Mouse (Mus musculus): ENCODE measurements around the gene Oasl1. TPM values are rescaled to one million over a fixed set of nuclear protein-coding genes. Genes with fewer than 3 reads are reported as not detected.
A peak's percentile ranks its signal among the peaks of the same experiment; 100 is the strongest.
"Not testable (repeated sequence)": the region's sequence is repeated elsewhere in the genome, so short reads cannot be mapped to it uniquely, and the experiment has no call there.

The Oasl1 gene
- polyA plus RNA-seq, 1 experiment, result 2.7 TPM

DNA sequence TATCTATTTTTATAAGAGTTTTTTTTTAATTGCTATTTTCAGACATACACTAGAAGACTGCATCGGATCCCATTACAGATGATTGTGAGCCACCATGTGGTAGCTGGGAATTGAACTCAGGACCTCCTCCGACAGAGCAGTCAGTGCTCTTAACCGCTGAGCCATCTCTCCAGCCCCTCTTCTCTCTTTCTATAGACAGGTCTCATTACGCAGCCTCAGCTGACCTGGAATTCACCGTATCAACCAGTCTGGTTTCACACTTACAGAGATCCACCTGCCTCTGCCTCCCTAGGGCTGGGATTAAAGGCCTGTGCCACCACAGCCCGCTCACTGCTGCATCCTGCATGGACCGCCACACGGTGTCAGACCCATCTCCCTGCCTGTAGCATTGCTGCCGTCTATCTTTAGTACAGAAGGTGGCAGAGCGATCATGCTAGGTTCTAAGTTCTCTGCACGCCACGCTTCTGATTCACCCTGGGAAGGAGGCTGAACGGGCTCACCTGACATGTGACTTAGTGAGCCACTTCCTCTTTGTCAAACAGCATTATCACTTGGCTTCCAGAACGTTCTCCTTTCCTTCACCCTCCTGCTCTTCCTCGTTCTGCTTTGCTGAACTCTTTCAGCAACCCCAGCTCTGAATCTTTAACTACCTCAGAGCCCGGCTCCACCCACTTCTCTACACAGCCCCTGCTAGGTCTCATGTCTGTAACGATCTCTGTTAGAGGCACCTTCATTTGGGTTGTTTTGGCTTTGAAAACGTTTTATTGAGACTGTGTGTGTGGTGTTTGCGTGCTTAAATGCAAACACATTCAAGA, 1.3 kb upstream of the Oasl1 start:
- TF ChIP-seq POLR2A (IDR thresholded peaks at IDR 0.05; ENCODE audit: borderline replicate concordance, extremely low read depth, low read depth, low read length) (no peak), CTCF (IDR thresholded peaks at IDR 0.05; ENCODE audit: insufficient read depth, low read length) (no peak)
- WGBS, result 50% methylated on average over 19 of the region's 19 CpGs
- H3K4me3 ChIP-seq (replicated peaks; ENCODE audit: extremely low read depth, low read depth, low read length), result no peak overlapping the region

DNA sequence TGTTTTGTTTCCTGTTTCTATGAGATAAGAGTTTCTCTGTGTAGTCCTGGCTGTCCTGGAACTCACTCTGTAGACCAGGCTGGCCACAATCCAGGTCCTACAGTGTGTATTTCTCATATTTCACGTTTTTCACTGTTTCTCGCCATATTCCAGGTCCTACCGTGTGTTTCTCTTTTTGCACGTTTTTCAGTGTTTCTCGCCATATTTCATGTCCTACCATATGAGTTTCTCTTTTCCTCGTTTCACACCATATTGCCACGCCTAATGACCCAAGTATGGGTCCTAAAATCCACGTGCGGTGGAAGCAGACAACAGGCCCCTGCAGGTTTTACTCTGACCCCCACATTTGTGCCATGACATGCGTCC, 691 bp upstream of the Oasl1 start:
- WGBS, result 51% methylated on average over 10 of the region's 10 CpGs
- Histone ChIP-seq H3K4me1 (ENCODE audit: control insufficient read depth, insufficient read depth, low read length) (no peaks in the 10 kb centered on the region), H3K4me3 (replicated peaks; ENCODE audit: extremely low read depth, low read depth, low read length) (no peak overlapping the region)
- TF ChIP-seq CTCF (IDR thresholded peaks at IDR 0.05; ENCODE audit: insufficient read depth, low read length) (no peak), POLR2A (IDR thresholded peaks at IDR 0.05; ENCODE audit: borderline replicate concordance, extremely low read depth, low read depth, low read length) (no peak)
- no peak for DNase-seq

More for the DNA sequence above, 1.3 kb upstream of the Oasl1 start:
- no peaks in the 10 kb centered on the region for H3K4me1 ChIP-seq (ENCODE audit: control insufficient read depth, insufficient read depth, low read length)
- DNase-seq, result peak; percentile 8

DNA sequence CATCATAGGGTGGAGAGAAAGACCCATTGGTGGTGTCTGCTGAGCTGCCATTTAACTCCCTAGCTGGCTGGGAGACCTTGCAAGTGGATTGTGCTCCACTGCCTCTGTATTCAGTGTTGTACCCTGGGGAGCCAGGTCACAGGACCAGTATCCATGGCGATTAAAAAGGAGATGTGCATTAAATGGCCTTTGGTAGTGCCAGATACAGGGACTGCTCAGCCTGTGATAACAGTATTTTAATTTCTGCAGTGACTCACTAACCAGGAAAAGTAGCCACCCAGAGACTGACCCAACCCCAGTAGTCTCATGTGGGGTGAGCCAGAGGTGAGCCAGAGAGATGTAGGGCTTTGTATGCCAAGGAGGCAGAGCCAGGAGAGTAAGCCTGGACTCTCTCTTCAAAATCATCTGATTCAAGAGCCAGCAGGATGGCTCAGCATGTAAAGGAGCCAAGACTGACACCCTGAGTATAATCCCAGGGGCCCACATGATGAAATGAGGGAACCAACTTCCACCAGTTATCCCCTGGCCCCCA, 3.2 kb downstream of the Oasl1 start:
- WGBS, result 69% methylated on average over 1 of the region's 1 CpGs
- no peaks in the 10 kb centered on the region for H3K4me1 ChIP-seq (ENCODE audit: control insufficient read depth, insufficient read depth, low read length)
- TF ChIP-seq CTCF (IDR thresholded peaks at IDR 0.05; ENCODE audit: insufficient read depth, low read length) (no peak), POLR2A (IDR thresholded peaks at IDR 0.05; ENCODE audit: borderline replicate concordance, extremely low read depth, low read depth, low read length) (no peak)
- no peak for DNase-seq
- no peak overlapping the region for H3K4me3 ChIP-seq (replicated peaks; ENCODE audit: extremely low read depth, low read depth, low read length)

DNA sequence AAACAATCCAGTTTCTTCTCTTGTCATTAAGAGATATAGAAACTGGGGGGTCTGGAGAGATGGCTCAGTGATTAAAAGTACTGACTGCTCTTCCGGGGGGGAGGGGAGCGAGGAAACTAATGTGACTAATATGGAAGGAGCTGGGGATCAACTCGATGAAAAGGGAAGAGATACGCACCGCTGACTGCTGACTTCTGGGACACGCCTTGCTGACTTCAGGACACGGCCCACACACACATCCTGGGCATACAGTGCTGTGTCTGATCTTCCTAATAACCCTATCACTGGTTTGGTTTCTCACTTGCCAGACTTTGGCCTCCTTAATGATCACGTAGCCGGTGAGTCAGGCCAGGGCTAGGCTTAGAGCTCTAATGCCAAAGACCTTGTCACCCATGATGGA, 3.7 kb downstream of the Oasl1 start:
- no peak for DNase-seq
- TF ChIP-seq POLR2A (IDR thresholded peaks at IDR 0.05; ENCODE audit: borderline replicate concordance, extremely low read depth, low read depth, low read length), result no peak
- 79% methylated on average over 9 of the region's 9 CpGs for WGBS
- H3K4me1 ChIP-seq (ENCODE audit: control insufficient read depth, insufficient read depth, low read length), result no peaks in the 10 kb centered on the region
- no peak overlapping the region for H3K4me3 ChIP-seq (replicated peaks; ENCODE audit: extremely low read depth, low read depth, low read length)

DNA sequence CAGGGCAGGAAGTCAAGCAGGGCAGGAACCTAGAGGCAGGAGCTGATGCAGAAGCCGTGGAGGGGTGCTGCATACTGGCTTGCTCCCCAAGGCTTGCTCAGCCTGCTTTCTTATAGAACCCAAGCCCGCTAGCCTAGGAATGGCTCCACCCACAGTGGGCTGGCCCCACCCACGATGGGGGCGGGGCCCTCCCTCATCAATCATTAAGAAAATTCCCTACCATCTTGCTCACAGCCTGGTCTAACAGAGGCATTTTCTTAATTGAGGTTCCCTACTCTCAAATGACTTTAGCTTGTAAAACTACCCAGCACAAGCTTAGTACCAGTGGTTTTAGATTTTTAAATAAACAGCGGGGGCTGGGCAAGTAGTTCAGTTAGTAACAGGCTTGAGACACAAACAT, 8.6 kb downstream of the Oasl1 start:
- no peak for DNase-seq
- H3K4me1 ChIP-seq (ENCODE audit: control insufficient read depth, insufficient read depth, low read length), result no peaks in the 10 kb centered on the region
- no peak overlapping the region for H3K4me3 ChIP-seq (replicated peaks; ENCODE audit: extremely low read depth, low read depth, low read length)
- TF ChIP-seq CTCF (IDR thresholded peaks at IDR 0.05; ENCODE audit: insufficient read depth, low read length) (no peak), POLR2A (IDR thresholded peaks at IDR 0.05; ENCODE audit: borderline replicate concordance, extremely low read depth, low read depth, low read length) (no peak)
- WGBS, result 57% methylated on average over 5 of the region's 5 CpGs

DNA sequence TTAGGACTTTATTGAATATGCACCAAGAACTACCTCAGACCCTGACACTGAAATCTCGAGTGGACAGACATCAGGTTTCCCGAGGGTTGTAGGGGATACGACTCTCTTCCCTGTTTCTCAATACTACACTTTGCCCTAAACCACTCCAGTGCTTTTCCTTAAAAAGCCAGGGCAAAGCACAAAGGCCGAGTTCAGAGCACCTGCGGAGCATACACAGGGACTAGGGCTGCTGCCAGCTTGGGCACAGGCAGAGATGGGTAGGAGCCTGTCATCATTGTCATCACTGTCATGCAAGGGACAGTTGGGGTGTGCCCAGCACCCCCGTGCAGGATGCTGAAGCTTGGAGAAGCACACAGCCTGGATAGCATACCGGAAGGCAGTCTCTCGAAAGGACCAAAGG, 10.2 kb downstream of the Oasl1 start:
- no peak for DNase-seq
- TF ChIP-seq POLR2A (IDR thresholded peaks at IDR 0.05; ENCODE audit: borderline replicate concordance, extremely low read depth, low read depth, low read length), result no peak
- no peak for TF ChIP-seq CTCF (IDR thresholded peaks at IDR 0.05; ENCODE audit: insufficient read depth, low read length)
- H3K4me3 ChIP-seq (replicated peaks; ENCODE audit: extremely low read depth, low read depth, low read length), result no peak overlapping the region
- no peaks in the 10 kb centered on the region for H3K4me1 ChIP-seq (ENCODE audit: control insufficient read depth, insufficient read depth, low read length)
- 84% methylated on average over 8 of the region's 8 CpGs for WGBS

DNA sequence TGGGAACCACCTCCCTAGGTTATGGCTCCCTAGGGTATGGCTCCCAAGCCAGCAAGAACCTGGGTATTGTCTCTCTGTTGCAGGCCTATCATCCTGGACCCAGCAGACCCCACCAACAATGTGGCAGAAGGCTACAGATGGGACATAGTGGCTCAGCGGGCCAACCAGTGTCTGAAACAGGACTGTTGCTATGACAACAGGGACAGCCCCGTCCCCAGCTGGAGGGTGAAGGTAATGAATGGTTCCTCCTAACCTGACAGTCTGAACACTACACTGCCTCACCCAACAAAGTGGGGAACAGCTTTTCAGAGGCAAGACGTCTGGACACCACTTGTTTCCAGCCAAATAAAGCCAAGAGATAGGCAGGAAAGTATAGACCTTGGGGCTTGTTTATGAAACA, 12.8 kb downstream of the Oasl1 start:
- TF ChIP-seq CTCF (IDR thresholded peaks at IDR 0.05; ENCODE audit: insufficient read depth, low read length), result no peak
- DNase-seq, result no peak
- 36% methylated on average over 3 of the region's 3 CpGs for WGBS
- H3K4me3 ChIP-seq (replicated peaks; ENCODE audit: extremely low read depth, low read depth, low read length), result no peak overlapping the region
- H3K4me1 ChIP-seq (ENCODE audit: control insufficient read depth, insufficient read depth, low read length), result no peaks in the 10 kb centered on the region

DNA sequence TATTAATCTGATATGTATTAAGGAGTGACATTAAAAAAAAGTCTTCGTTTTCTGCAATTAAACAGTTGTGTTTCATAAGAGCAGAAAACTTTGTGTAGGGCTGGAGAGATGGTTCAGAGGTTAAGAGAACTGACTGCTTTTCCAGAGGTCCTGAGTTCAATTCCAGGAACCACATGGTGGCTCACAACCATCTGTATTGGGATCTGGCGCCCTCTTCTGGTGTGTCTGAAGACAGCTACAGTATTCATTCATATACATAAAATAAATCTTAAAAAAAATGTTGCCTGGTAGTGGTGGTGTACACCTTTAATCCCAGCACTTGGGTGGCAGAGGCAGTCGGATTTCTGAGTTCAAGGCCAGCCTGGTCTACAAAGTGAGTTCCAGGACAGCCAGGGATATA, 18.1 kb downstream of the Oasl1 start:
- H3K4me3 ChIP-seq (replicated peaks; ENCODE audit: extremely low read depth, low read depth, low read length); DNase-seq; H3K4me1 ChIP-seq (ENCODE audit: control insufficient read depth, insufficient read depth, low read length): not testable (repeated sequence)
- WGBS, result 46% methylated on average over 3 of the region's 3 CpGs

DNA sequence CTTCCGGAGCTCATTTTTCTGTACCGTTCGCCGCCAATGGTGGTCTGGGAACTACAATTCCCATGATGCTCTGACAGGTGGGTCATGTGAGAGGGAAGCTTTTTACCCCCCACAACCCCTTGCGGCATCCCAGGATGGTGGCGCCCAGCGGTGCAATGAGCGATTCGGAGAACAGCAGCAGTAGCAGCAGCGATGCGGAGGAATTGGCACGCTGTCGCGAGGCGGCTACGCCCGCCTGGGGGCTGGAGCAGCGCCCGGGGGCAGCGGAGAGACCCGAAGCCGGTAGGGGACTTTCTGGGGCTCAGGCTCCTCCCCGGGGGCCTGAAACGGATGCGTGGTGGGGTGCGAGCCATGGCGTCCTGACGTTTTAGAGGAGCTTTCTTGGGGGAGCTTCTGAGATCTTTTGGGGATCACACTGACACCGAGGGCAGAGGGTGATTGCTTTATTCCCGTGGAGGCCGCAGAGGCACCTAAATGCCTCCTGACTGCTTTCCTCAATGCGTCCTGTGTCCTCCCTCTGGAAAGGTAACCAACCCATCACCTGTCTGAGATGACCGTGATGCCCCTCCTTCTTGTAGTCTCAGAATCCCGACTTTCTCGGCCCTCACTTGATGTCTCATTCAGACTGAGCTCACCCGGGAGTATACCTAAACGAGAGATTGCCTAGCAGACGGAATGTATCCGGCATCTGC, 19.2 kb downstream of the Oasl1 start, which contains the start of gene 2210016L21Rik:
TSS of gene 2210016L21Rik (plus strand) at position 85 of the 692 bp plus-strand sequence.
- WGBS, result 1% methylated on average over 39 of the region's 39 CpGs

DNA sequence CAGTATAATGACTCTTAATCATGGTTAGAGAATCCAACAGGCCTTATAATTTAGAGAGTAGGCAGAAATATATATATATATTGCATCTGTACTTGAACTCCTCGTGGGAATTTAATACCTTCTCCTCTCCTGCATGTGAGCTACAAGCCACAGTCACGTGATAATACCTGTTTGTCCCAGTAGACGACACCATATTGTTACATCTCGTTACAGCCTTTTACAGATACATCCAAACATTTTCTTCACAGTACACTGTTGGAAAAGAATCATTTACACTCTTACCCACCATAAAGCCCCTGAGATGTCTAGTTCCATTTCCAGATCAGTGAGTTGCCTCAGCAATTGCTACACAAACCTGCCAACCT, 19.7 kb downstream of the Oasl1 start:
- Histone ChIP-seq H3K4me1 (ENCODE audit: control insufficient read depth, insufficient read depth, low read length) (no peaks in the 10 kb centered on the region), H3K4me3 (replicated peaks; ENCODE audit: extremely low read depth, low read depth, low read length) (peak overlapping the region; percentile 77)
- no peak for TF ChIP-seq POLR2A (IDR thresholded peaks at IDR 0.05; ENCODE audit: borderline replicate concordance, extremely low read depth, low read depth, low read length)
- TF ChIP-seq CTCF (IDR thresholded peaks at IDR 0.05; ENCODE audit: insufficient read depth, low read length), result no peak
- WGBS, result 38% methylated on average over 4 of the region's 4 CpGs
- DNase-seq, result no peak

More for the DNA sequence above, 19.2 kb downstream of the Oasl1 start, which contains the start of gene 2210016L21Rik:
- H3K4me3 ChIP-seq (replicated peaks; ENCODE audit: extremely low read depth, low read depth, low read length), result peak within 1 kb of the TSS; percentile 77
- no peaks in the 10 kb centered on the region for H3K4me1 ChIP-seq (ENCODE audit: control insufficient read depth, insufficient read depth, low read length)
- TF ChIP-seq CTCF (IDR thresholded peaks at IDR 0.05; ENCODE audit: insufficient read depth, low read length) (no peak), POLR2A (IDR thresholded peaks at IDR 0.05; ENCODE audit: borderline replicate concordance, extremely low read depth, low read depth, low read length) (peak; percentile 85; the same call in 1 of the 2 replicates)
- DNase-seq, result peak; percentile 76

Data from lung, adult 2 months (tissue).